Mouse (Mus musculus) spleen, adult 12 weeks (tissue): ENCODE data around the gene Zmynd11.
"Not testable (repeated sequence)": the region's sequence is repeated elsewhere in the genome, so short reads cannot be mapped to it uniquely, and the experiment has no call there.

Experiments used
- DNase-seq: peaks from one replicate; pipeline ENCODE4 v3.0.0; 2022; ENCODE audit warnings: low spot score

The Zmynd11 gene

GRCm38 (mm10) chr13:9764646-9765536, at the start of gene Zmynd11:
Zmynd11 (minus strand) TSS chr13:9765330.
- peak; percentile 12 for DNase-seq

- no peak for DNase-seq
These were observed 30.9 kb upstream of the Zmynd11 start for GRCm38 (mm10) chr13:9795889-9796631.

- no peak for DNase-seq
These were observed 20.9 kb upstream of the Zmynd11 start for GRCm38 (mm10) chr13:9786050-9786449.

GRCm38 (mm10) chr13:9783717-9784116, 18.6 kb upstream of the Zmynd11 start:
- DNase-seq: no peak

GRCm38 (mm10) chr13:9775901-9776300, 10.8 kb upstream of the Zmynd11 start:
- DNase-seq: no peak

GRCm38 (mm10) chr13:9774077-9774476, 8.9 kb upstream of the Zmynd11 start:
- no peak for DNase-seq

- DNase-seq: no peak
These were observed 2.1 kb upstream of the Zmynd11 start for GRCm38 (mm10) chr13:9767279-9767678.

- no peak for DNase-seq
These were observed 1.4 kb upstream of the Zmynd11 start for GRCm38 (mm10) chr13:9766497-9766896.

- DNase-seq: no peak
These were observed 364 bp upstream of the Zmynd11 start for GRCm38 (mm10) chr13:9765537-9765851.

- DNase-seq: peak; percentile 34
These were observed 1.1 kb downstream of the Zmynd11 start for GRCm38 (mm10) chr13:9763828-9764645.

- DNase-seq: no peak
These were observed 1.9 kb downstream of the Zmynd11 start for GRCm38 (mm10) chr13:9763100-9763827.

- peak; percentile 25 for DNase-seq
These were observed 5.1 kb downstream of the Zmynd11 start for GRCm38 (mm10) chr13:9760057-9760456.

- no peak for DNase-seq
These were observed 7.2 kb downstream of the Zmynd11 start for GRCm38 (mm10) chr13:9757842-9758491.

GRCm38 (mm10) chr13:9753706-9754105, 11.4 kb downstream of the Zmynd11 start:
- DNase-seq: no peak

GRCm38 (mm10) chr13:9750320-9750719, 14.8 kb downstream of the Zmynd11 start:
- no peak for DNase-seq

- DNase-seq: no peak
These were observed 15.3 kb downstream of the Zmynd11 start for GRCm38 (mm10) chr13:9749796-9750195.

GRCm38 (mm10) chr13:9738190-9738589, 26.9 kb downstream of the Zmynd11 start:
- no peak for DNase-seq

- no peak for DNase-seq
These were observed 28.1 kb downstream of the Zmynd11 start for GRCm38 (mm10) chr13:9737024-9737423.

- DNase-seq: not testable (repeated sequence)
These were observed 32.9 kb downstream of the Zmynd11 start for GRCm38 (mm10) chr13:9732262-9732661.

GRCm38 (mm10) chr13:9729073-9729472, 36.1 kb downstream of the Zmynd11 start:
- DNase-seq: no peak

- DNase-seq: no peak
These were observed 49.9 kb downstream of the Zmynd11 start for GRCm38 (mm10) chr13:9715224-9715623.
